Mouse (Mus musculus) stomach, embryonic 15.5 days (tissue): ENCODE results near the gene Ntn3. TPM values are rescaled to one million over a fixed set of nuclear protein-coding genes. Genes with fewer than 3 reads are reported as not detected.

Source experiments
- ATAC-seq: fragments of 200-750 bp; cut with Nextera tagmentation; 2 replicates; pipeline ENCODE4 v1.8.0; 2017; ENCODE audit warnings: low read depth, moderate number of reproducible peaks, moderate TSS enrichment; ENCODE audit not compliant: insufficient read depth, low FRiP score
- H3K27ac ChIP-seq: fragments of 300-500 bp; sonication (generic); 2 replicates; pipeline ENCODE4 v1.5.1; 2015; ENCODE audit warnings: mild to moderate bottlenecking, inconsistent platforms
- H3K27me3 ChIP-seq: fragments of 300-500 bp; sonication (generic); replicated peaks from 2 replicates; pipeline ENCODE4 v1.6.1; 2015; ENCODE audit warnings: inconsistent platforms
- H3K36me3 ChIP-seq: fragments of 300-500 bp; sonication (generic); 2 replicates; pipeline ENCODE4 v1.6.1; 2015; ENCODE audit warnings: inconsistent platforms
- H3K4me1 ChIP-seq: fragments of 300-500 bp; sonication (generic); 2 replicates; pipeline ENCODE4 v1.6.1; 2015; ENCODE audit warnings: inconsistent platforms
- H3K4me2 ChIP-seq: fragments of 300-500 bp; sonication (generic); 2 replicates; pipeline ENCODE4 v1.6.1; 2015; ENCODE audit warnings: mild to moderate bottlenecking, inconsistent platforms
- H3K4me3 ChIP-seq: fragments of 300-500 bp; sonication (generic); replicated peaks from 2 replicates; pipeline ENCODE4 v1.5.1; 2015; ENCODE audit warnings: inconsistent platforms
- H3K9ac ChIP-seq: fragments of 300-500 bp; sonication (generic); 2 replicates; pipeline ENCODE4 v1.6.1; 2015; ENCODE audit warnings: inconsistent platforms
- H3K9me3 ChIP-seq: fragments of 300-500 bp; sonication (generic); 2 replicates; pipeline ENCODE4 v1.6.1; 2016; ENCODE audit warnings: inconsistent platforms
- WGBS: fragments of 180-500 bp; shearing (Covaris S2); methylation state at CpG from one replicate; pipeline ENCODE4 v1.1.7; 2015; 5-methylcytosine and 5-hydroxymethylcytosine counted together
- polyA plus RNA-seq: library from polyadenylated mRNA; unstranded; fragments of >200 nt; fragmentation: Nextera tagmentation; extraction: Ambion mirVana; gene quantifications from 2 replicates; pipeline ENCODE4 v1.2.1, GENCODE M21; 2015

Gene Ntn3
- polyA plus RNA-seq, 1 experiment from 2014 or later, result 8.1 TPM

GRCm38 (mm10) chr17:24199252-24199651 is 10.1 kb downstream of the Ntn3 start:
- H3K4me2 ChIP-seq, result no peak overlapping the region
- no peak overlapping the region for H3K27ac ChIP-seq
- H3K4me1 ChIP-seq, result peaks cover 8% of the 10 kb centered on the region; the same call in 1 of the 2 replicates
- H3K9me3 ChIP-seq, result no peaks in the 10 kb centered on the region
- no peaks in the 10 kb centered on the region for H3K36me3 ChIP-seq
- H3K4me3 ChIP-seq, result no peak overlapping the region
- 77% methylated on average over 4 of the region's 4 CpGs for WGBS
- H3K9ac ChIP-seq, result no peak overlapping the region
- ATAC-seq, result no peak
- H3K27me3 ChIP-seq, result no peaks in the 10 kb centered on the region

DNA sequence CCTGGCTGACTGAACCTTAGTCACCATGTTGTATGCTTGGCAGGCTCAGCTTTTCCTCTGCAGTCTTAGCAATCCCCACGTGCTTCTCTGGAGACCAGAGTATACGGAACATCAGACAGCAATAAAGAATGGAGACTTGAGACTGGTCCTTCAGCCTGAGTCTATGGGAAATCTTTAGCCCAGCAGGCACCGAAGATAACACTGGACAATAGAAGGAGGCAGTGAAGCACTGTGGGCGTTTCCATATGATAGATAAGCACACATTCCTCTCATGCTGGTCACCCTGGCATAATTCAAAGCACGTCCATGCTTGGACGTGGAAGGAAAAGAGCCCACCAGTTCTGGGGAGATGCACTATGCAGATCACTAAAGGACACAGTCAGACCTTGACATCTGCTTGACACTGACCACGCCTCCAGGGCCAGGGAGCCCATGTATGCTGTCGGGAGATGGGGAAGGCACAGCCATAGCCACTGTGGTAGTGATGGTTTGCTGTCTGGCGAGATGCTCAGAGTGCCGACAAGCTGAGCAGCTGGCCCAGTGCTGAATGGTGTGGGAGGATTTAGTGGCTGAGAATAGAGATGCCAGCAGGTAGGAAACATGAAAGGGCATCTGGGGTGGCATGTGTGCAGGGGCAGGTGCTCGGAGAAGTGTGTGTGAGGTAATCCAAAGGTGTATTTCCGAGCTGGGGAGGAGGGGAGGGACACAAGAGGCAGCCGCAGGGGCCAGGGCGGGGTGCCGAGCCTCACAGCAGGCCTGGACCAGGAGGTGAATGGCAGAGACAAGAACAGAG is 12.1 kb downstream of the Ntn3 start:
- Histone ChIP-seq H3K4me2 (no peak overlapping the region), H3K36me3 (no peaks in the 10 kb centered on the region), H3K9ac (no peak overlapping the region), H3K27ac (no peak overlapping the region), H3K9me3 (no peaks in the 10 kb centered on the region), H3K27me3 (no peaks in the 10 kb centered on the region), H3K4me1 (0 out of 2 replicates have a peak, but pooled peaks cover 3% of the 10 kb centered on the region), H3K4me3 (no peak overlapping the region)
- 57% methylated on average over 15 of the region's 15 CpGs for WGBS
- ATAC-seq, result no peak; the same call in 1 of the 2 replicates

- Histone ChIP-seq H3K27ac (no peak overlapping the region), H3K4me3 (no peak overlapping the region), H3K36me3 (no peaks in the 10 kb centered on the region), H3K9ac (no peak overlapping the region), H3K4me1 (0 out of 2 replicates have a peak, but pooled peaks cover 3% of the 10 kb centered on the region), H3K27me3 (no peaks in the 10 kb centered on the region), H3K9me3 (no peaks in the 10 kb centered on the region), H3K4me2 (no peak overlapping the region)
- 51% methylated on average over 2 of the region's 2 CpGs for WGBS
- ATAC-seq, result no peak
Measured at GRCm38 (mm10) chr17:24195349-24195748, 14.0 kb downstream of the Ntn3 start.

GRCm38 (mm10) chr17:24193769-24194168 is 15.6 kb downstream of the Ntn3 start:
- H3K27ac ChIP-seq, result no peak overlapping the region
- H3K4me3 ChIP-seq, result no peak overlapping the region
- H3K4me2 ChIP-seq, result no peak overlapping the region
- H3K27me3 ChIP-seq, result no peaks in the 10 kb centered on the region
- no peak overlapping the region for H3K9ac ChIP-seq
- H3K9me3 ChIP-seq, result no peaks in the 10 kb centered on the region
- 78% methylated on average over 5 of the region's 5 CpGs for WGBS
- no peaks in the 10 kb centered on the region for H3K36me3 ChIP-seq
- no peaks in the 10 kb centered on the region for H3K4me1 ChIP-seq
- no peak for ATAC-seq

DNA sequence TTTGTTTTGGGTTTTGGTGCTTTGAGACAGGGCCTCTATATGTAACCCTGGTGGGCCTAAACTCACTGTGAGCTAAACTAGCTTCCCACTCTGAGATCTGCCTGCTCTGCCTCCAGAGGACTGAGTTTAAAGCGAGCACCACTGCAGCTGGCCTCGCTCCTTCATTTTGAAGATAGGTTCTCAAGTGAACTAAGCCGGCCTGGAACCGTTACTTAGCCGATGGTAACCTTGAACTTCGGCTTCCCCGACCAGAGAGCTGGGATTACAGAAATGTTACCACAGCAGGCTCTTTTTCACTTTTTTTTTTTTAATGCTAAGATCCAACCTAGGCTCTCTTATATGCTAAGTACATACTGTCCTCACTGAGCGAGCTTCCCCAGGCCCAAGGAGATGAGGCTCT is 16.1 kb downstream of the Ntn3 start:
- H3K4me3 ChIP-seq, result no peak overlapping the region
- ATAC-seq, result no peak
- H3K27me3 ChIP-seq, result no peaks in the 10 kb centered on the region
- WGBS, result 86% methylated on average over 8 of the region's 8 CpGs
- no peak overlapping the region for H3K4me2 ChIP-seq
- no peaks in the 10 kb centered on the region for H3K4me1 ChIP-seq
- no peak overlapping the region for H3K27ac ChIP-seq
- H3K36me3 ChIP-seq, result no peaks in the 10 kb centered on the region
- H3K9me3 ChIP-seq, result no peaks in the 10 kb centered on the region
- H3K9ac ChIP-seq, result no peak overlapping the region

GRCm38 (mm10) chr17:24192848-24193247 is 16.5 kb downstream of the Ntn3 start:
- H3K9me3 ChIP-seq, result no peaks in the 10 kb centered on the region
- WGBS, result 68% methylated on average over 8 of the region's 8 CpGs
- H3K9ac ChIP-seq, result no peak overlapping the region
- no peaks in the 10 kb centered on the region for H3K4me1 ChIP-seq
- no peak overlapping the region for H3K27ac ChIP-seq
- H3K4me2 ChIP-seq, result no peak overlapping the region
- H3K27me3 ChIP-seq, result no peaks in the 10 kb centered on the region
- ATAC-seq, result no peak
- no peaks in the 10 kb centered on the region for H3K36me3 ChIP-seq
- no peak overlapping the region for H3K4me3 ChIP-seq

- Histone ChIP-seq H3K36me3 (no peaks in the 10 kb centered on the region), H3K4me3 (no peak overlapping the region), H3K9ac (no peak overlapping the region), H3K27ac (no peak overlapping the region), H3K4me1 (no peaks in the 10 kb centered on the region), H3K27me3 (no peaks in the 10 kb centered on the region), H3K9me3 (no peaks in the 10 kb centered on the region), H3K4me2 (no peak overlapping the region)
- no peak for ATAC-seq
- WGBS, result 80% methylated on average over 4 of the region's 4 CpGs
Measured at GRCm38 (mm10) chr17:24191481-24191880, 17.9 kb downstream of the Ntn3 start.

GRCm38 (mm10) chr17:24190934-24191333 is 18.4 kb downstream of the Ntn3 start:
- Histone ChIP-seq H3K36me3 (no peaks in the 10 kb centered on the region), H3K9me3 (no peaks in the 10 kb centered on the region), H3K9ac (no peak overlapping the region), H3K27ac (no peak overlapping the region), H3K27me3 (no peaks in the 10 kb centered on the region), H3K4me2 (no peak overlapping the region), H3K4me1 (no peaks in the 10 kb centered on the region), H3K4me3 (no peak overlapping the region)
- ATAC-seq, result no peak
- 78% methylated on average over 2 of the region's 2 CpGs for WGBS

- Histone ChIP-seq H3K4me1 (peaks cover 5% of the 10 kb centered on the region; the same call in 1 of the 2 replicates), H3K4me3 (no peak overlapping the region), H3K36me3 (no peaks in the 10 kb centered on the region), H3K27me3 (no peaks in the 10 kb centered on the region), H3K9me3 (no peaks in the 10 kb centered on the region), H3K4me2 (no peak overlapping the region), H3K9ac (no peak overlapping the region), H3K27ac (no peak overlapping the region)
- no peak for ATAC-seq
- 80% methylated on average over 3 of the region's 3 CpGs for WGBS
Measured at GRCm38 (mm10) chr17:24174259-24174658, 35.1 kb downstream of the Ntn3 start.

- no peaks in the 10 kb centered on the region for H3K9me3 ChIP-seq
- ATAC-seq, result no peak
- H3K9ac ChIP-seq, result no peak overlapping the region
- WGBS, result 2% methylated on average over 3 of the region's 3 CpGs
- no peaks in the 10 kb centered on the region for H3K27me3 ChIP-seq
- no peak overlapping the region for H3K27ac ChIP-seq
- no peak overlapping the region for H3K4me2 ChIP-seq
- H3K4me3 ChIP-seq, result no peak overlapping the region
- H3K36me3 ChIP-seq, result no peaks in the 10 kb centered on the region
- H3K4me1 ChIP-seq, result peaks cover 5% of the 10 kb centered on the region; the same call in 1 of the 2 replicates
Measured at GRCm38 (mm10) chr17:24173423-24173822, 35.9 kb downstream of the Ntn3 start.

DNA sequence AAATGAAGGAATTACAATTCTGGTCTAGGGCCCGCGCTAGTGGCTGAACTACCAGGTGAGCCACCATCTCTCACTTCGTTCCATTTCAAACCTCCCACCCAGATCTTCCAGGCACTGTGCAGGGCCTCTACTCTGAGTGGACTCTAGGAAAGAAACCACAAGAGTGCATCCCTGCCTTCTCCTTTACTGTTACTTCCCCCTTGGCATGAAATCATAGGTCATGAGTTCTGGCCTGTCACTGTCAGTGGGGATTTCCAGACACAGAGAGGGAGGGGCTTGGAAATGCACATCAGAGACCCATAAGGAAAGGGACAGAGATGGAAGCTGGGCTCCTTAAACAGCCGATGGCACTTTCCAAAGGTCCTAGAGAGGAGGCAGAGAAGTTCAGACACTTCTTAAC is 37.6 kb downstream of the Ntn3 start:
- no peak overlapping the region for H3K9ac ChIP-seq
- peaks cover 8% of the 10 kb centered on the region; the same call in 1 of the 2 replicates for H3K36me3 ChIP-seq
- no peak for ATAC-seq

GRCm38 (mm10) chr17:24170729-24171128 is 38.6 kb downstream of the Ntn3 start:
- WGBS, result 73% methylated on average over 5 of the region's 5 CpGs
- no peak for ATAC-seq
- H3K36me3 ChIP-seq, result peaks cover 12% of the 10 kb centered on the region; the same call in 1 of the 2 replicates
- no peak overlapping the region for H3K9ac ChIP-seq
- H3K9me3 ChIP-seq, result no peaks in the 10 kb centered on the region
- no peak overlapping the region for H3K4me2 ChIP-seq
- H3K4me1 ChIP-seq, result peaks cover 18% of the 10 kb centered on the region
- H3K4me3 ChIP-seq, result no peak overlapping the region
- no peak overlapping the region for H3K27ac ChIP-seq
- no peaks in the 10 kb centered on the region for H3K27me3 ChIP-seq

More for the DNA sequence above, 37.6 kb downstream of the Ntn3 start:
- no peaks in the 10 kb centered on the region for H3K27me3 ChIP-seq
- H3K27ac ChIP-seq, result no peak overlapping the region
- H3K4me3 ChIP-seq, result no peak overlapping the region
- no peaks in the 10 kb centered on the region for H3K9me3 ChIP-seq
- WGBS, result 78% methylated on average over 4 of the region's 4 CpGs
- H3K4me1 ChIP-seq, result peaks cover 18% of the 10 kb centered on the region
- no peak overlapping the region for H3K4me2 ChIP-seq
